Mouse (Mus musculus): ENCODE data around the gene Pisd.
"Not testable (repeated sequence)": the region's sequence is repeated elsewhere in the genome, so short reads cannot be mapped to it uniquely, and the experiment has no call there.

GRCm38 (mm10) chr5:32722711-32723110 lies 62.7 kb downstream of the Pisd start:
- TF ChIP-seq CTCF (IDR thresholded peaks at IDR 0.05; ENCODE audit: borderline replicate concordance, insufficient read depth, low read length); POLR2A (IDR thresholded peaks at IDR 0.05; ENCODE audit: low read depth, low read length): not testable (repeated sequence)
